Mouse (Mus musculus): Measurements from ENCODE around the gene Pknox2.

- TF ChIP-seq ZC3H11A (IDR thresholded peaks at IDR 0.05; ENCODE audit: borderline replicate concordance, low read depth, low read length) (no peak), CHD2 (IDR thresholded peaks at IDR 0.05; ENCODE audit: low read depth, low read length) (no peak), MAFK (IDR thresholded peaks at IDR 0.05; ENCODE audit: insufficient read depth, low read depth, low read length) (no peak)
These were observed 70.2 kb downstream of the Pknox2 start for GRCm38 (mm10) chr9:37077063-37077418.

Measured in ES-E14 (cell line).